Mouse (Mus musculus): ENCODE results near the gene Matn4. TPM values are rescaled to one million over a fixed set of nuclear protein-coding genes. Genes with fewer than 3 reads are reported as not detected.
A peak's percentile ranks its signal among the peaks of the same experiment; 100 is the strongest.

Gene Matn4
- polyA plus RNA-seq, 1 experiment from 2014 or later: 66.0 TPM

- no peaks in the 10 kb centered on the region for H3K9me3 ChIP-seq
- peak overlapping the region; percentile 76 for H3K4me3 ChIP-seq
- ATAC-seq (ENCODE audit: insufficient number of reproducible peaks, insufficient read depth, low FRiP score, low TSS enrichment, low read depth): peak; percentile 84
- no peaks in the 10 kb centered on the region; the same call in 1 of the 2 replicates for H3K36me3 ChIP-seq
- H3K27ac ChIP-seq: peak overlapping the region; percentile 85
- H3K9ac ChIP-seq: peak overlapping the region; percentile 89
- no peaks in the 10 kb centered on the region for H3K27me3 ChIP-seq
- WGBS: under 1% methylated on average over 26 of the region's 26 CpGs
- peaks cover 53% of the 10 kb centered on the region for H3K4me1 ChIP-seq
- peak overlapping the region; percentile 80 for H3K4me2 ChIP-seq
These were observed 38.1 kb upstream of the Matn4 start for GRCm38 (mm10) chr2:164443051-164443437.

- Histone ChIP-seq H3K36me3 (no peaks in the 10 kb centered on the region; the same call in 1 of the 2 replicates), H3K27me3 (no peaks in the 10 kb centered on the region), H3K9ac (peak overlapping the region; percentile 89), H3K4me2 (peak overlapping the region; percentile 80), H3K4me1 (peaks cover 58% of the 10 kb centered on the region), H3K27ac (peak overlapping the region; percentile 85), H3K4me3 (peak overlapping the region; percentile 76), H3K9me3 (no peaks in the 10 kb centered on the region)
- no peak for ATAC-seq (ENCODE audit: insufficient number of reproducible peaks, insufficient read depth, low FRiP score, low TSS enrichment, low read depth)
- 2% methylated on average over 29 of the region's 29 CpGs for WGBS
These were observed 37.5 kb upstream of the Matn4 start for GRCm38 (mm10) chr2:164442315-164443050.

- Histone ChIP-seq H3K4me2 (peak overlapping the region; percentile 80), H3K4me1 (peaks cover 64% of the 10 kb centered on the region), H3K27me3 (no peaks in the 10 kb centered on the region), H3K9me3 (no peaks in the 10 kb centered on the region), H3K9ac (peak overlapping the region; percentile 89), H3K36me3 (no peaks in the 10 kb centered on the region; the same call in 1 of the 2 replicates), H3K27ac (no peak overlapping the region), H3K4me3 (peak overlapping the region; percentile 76)
- 21% methylated on average over 7 of the region's 7 CpGs for WGBS
- no peak for ATAC-seq (ENCODE audit: insufficient number of reproducible peaks, insufficient read depth, low FRiP score, low TSS enrichment, low read depth)
These were observed 36.8 kb upstream of the Matn4 start for GRCm38 (mm10) chr2:164441731-164442130.

GRCm38 (mm10) chr2:164441155-164441554 lies 36.2 kb upstream of the Matn4 start:
- no peak overlapping the region for H3K27ac ChIP-seq

GRCm38 (mm10) chr2:164440314-164440713 lies 35.4 kb upstream of the Matn4 start:
- 0 out of 2 replicates have a peak overlapping the region, but pooled peaks have one; percentile 16 for H3K27ac ChIP-seq
- H3K27me3 ChIP-seq: no peaks in the 10 kb centered on the region
- H3K9me3 ChIP-seq: no peaks in the 10 kb centered on the region
- H3K4me2 ChIP-seq: peak overlapping the region; percentile 80
- no peak for ATAC-seq (ENCODE audit: insufficient number of reproducible peaks, insufficient read depth, low FRiP score, low TSS enrichment, low read depth)
- peaks cover 79% of the 10 kb centered on the region for H3K4me1 ChIP-seq
- H3K36me3 ChIP-seq: no peaks in the 10 kb centered on the region; the same call in 1 of the 2 replicates
- H3K9ac ChIP-seq: no peak overlapping the region
- no peak overlapping the region for H3K4me3 ChIP-seq
- 68% methylated on average over 5 of the region's 5 CpGs for WGBS

More at GRCm38 (mm10) chr2:164441155-164441554, 36.2 kb upstream of the Matn4 start:
- Histone ChIP-seq H3K4me3 (peak overlapping the region; percentile 76), H3K4me1 (peaks cover 70% of the 10 kb centered on the region), H3K36me3 (no peaks in the 10 kb centered on the region; the same call in 1 of the 2 replicates), H3K9me3 (no peaks in the 10 kb centered on the region), H3K9ac (peak overlapping the region; percentile 37; the same call in 1 of the 2 replicates), H3K4me2 (peak overlapping the region; percentile 80), H3K27me3 (no peaks in the 10 kb centered on the region)
- WGBS: 29% methylated on average over 8 of the region's 8 CpGs
- ATAC-seq (ENCODE audit: insufficient number of reproducible peaks, insufficient read depth, low FRiP score, low TSS enrichment, low read depth): no peak

GRCm38 (mm10) chr2:164439001-164439421 lies 34.1 kb upstream of the Matn4 start:
- Histone ChIP-seq H3K9me3 (no peaks in the 10 kb centered on the region), H3K36me3 (no peaks in the 10 kb centered on the region; the same call in 1 of the 2 replicates), H3K27ac (no peak overlapping the region), H3K4me2 (no peak overlapping the region), H3K4me1 (peaks cover 92% of the 10 kb centered on the region), H3K27me3 (no peaks in the 10 kb centered on the region), H3K9ac (no peak overlapping the region; the same call in 1 of the 2 replicates), H3K4me3 (no peak overlapping the region)
- 68% methylated on average over 3 of the region's 3 CpGs for WGBS
- no peak for ATAC-seq (ENCODE audit: insufficient number of reproducible peaks, insufficient read depth, low FRiP score, low TSS enrichment, low read depth)

- Histone ChIP-seq H3K4me1 (peaks cover 93% of the 10 kb centered on the region), H3K27me3 (no peaks in the 10 kb centered on the region), H3K27ac (no peak overlapping the region), H3K9me3 (no peaks in the 10 kb centered on the region), H3K4me2 (no peak overlapping the region; the same call in 1 of the 2 replicates), H3K4me3 (no peak overlapping the region), H3K9ac (no peak overlapping the region), H3K36me3 (no peaks in the 10 kb centered on the region; the same call in 1 of the 2 replicates)
- ATAC-seq (ENCODE audit: insufficient number of reproducible peaks, insufficient read depth, low FRiP score, low TSS enrichment, low read depth): no peak
- WGBS: 68% methylated on average over 8 of the region's 8 CpGs
These were observed 33.3 kb upstream of the Matn4 start for GRCm38 (mm10) chr2:164438257-164438656.

GRCm38 (mm10) chr2:164437710-164438109 lies 32.8 kb upstream of the Matn4 start:
- no peak overlapping the region for H3K4me2 ChIP-seq
- no peak overlapping the region for H3K27ac ChIP-seq
- WGBS: 59% methylated on average over 6 of the region's 6 CpGs
- H3K9ac ChIP-seq: no peak overlapping the region
- no peak overlapping the region for H3K4me3 ChIP-seq
- H3K36me3 ChIP-seq: no peaks in the 10 kb centered on the region; the same call in 1 of the 2 replicates
- no peaks in the 10 kb centered on the region for H3K9me3 ChIP-seq
- no peak for ATAC-seq (ENCODE audit: insufficient number of reproducible peaks, insufficient read depth, low FRiP score, low TSS enrichment, low read depth)
- peaks cover 95% of the 10 kb centered on the region for H3K4me1 ChIP-seq
- H3K27me3 ChIP-seq: no peaks in the 10 kb centered on the region

- H3K9ac ChIP-seq: peak overlapping the region; percentile 49
- 58% methylated on average over 3 of the region's 3 CpGs for WGBS
- H3K9me3 ChIP-seq: no peaks in the 10 kb centered on the region
- peaks cover 98% of the 10 kb centered on the region for H3K4me1 ChIP-seq
- no peak for ATAC-seq (ENCODE audit: insufficient number of reproducible peaks, insufficient read depth, low FRiP score, low TSS enrichment, low read depth)
- H3K4me2 ChIP-seq: peak overlapping the region; percentile 28; the same call in 1 of the 2 replicates
- H3K27ac ChIP-seq: peak overlapping the region; percentile 79
- H3K36me3 ChIP-seq: no peaks in the 10 kb centered on the region; the same call in 1 of the 2 replicates
- H3K27me3 ChIP-seq: no peaks in the 10 kb centered on the region
- H3K4me3 ChIP-seq: no peak overlapping the region
These were observed 32.0 kb upstream of the Matn4 start for GRCm38 (mm10) chr2:164436961-164437360.

GRCm38 (mm10) chr2:164436215-164436913 lies 31.4 kb upstream of the Matn4 start:
- no peak for ATAC-seq (ENCODE audit: insufficient number of reproducible peaks, insufficient read depth, low FRiP score, low TSS enrichment, low read depth)
- WGBS: 9% methylated on average over 8 of the region's 8 CpGs
- H3K9ac ChIP-seq: peak overlapping the region; percentile 49

GRCm38 (mm10) chr2:164435216-164436090 lies 30.5 kb upstream of the Matn4 start:
- no peaks in the 10 kb centered on the region for H3K9me3 ChIP-seq
- ATAC-seq (ENCODE audit: insufficient number of reproducible peaks, insufficient read depth, low FRiP score, low TSS enrichment, low read depth): no peak
- no peaks in the 10 kb centered on the region for H3K27me3 ChIP-seq
- no peak overlapping the region for H3K4me3 ChIP-seq
- peak overlapping the region; percentile 79; the same call in 1 of the 2 replicates for H3K27ac ChIP-seq
- H3K4me1 ChIP-seq: peaks cover 98% of the 10 kb centered on the region
- H3K36me3 ChIP-seq: no peaks in the 10 kb centered on the region; the same call in 1 of the 2 replicates
- peak overlapping the region; percentile 28 for H3K4me2 ChIP-seq
- WGBS: 21% methylated on average over 5 of the region's 5 CpGs
- H3K9ac ChIP-seq: no peak overlapping the region

More at GRCm38 (mm10) chr2:164436215-164436913, 31.4 kb upstream of the Matn4 start:
- H3K4me1 ChIP-seq: peaks cover 98% of the 10 kb centered on the region
- peak overlapping the region; percentile 79 for H3K27ac ChIP-seq
- H3K4me3 ChIP-seq: no peak overlapping the region
- H3K27me3 ChIP-seq: no peaks in the 10 kb centered on the region
- peak overlapping the region; percentile 28 for H3K4me2 ChIP-seq
- no peaks in the 10 kb centered on the region for H3K9me3 ChIP-seq
- no peaks in the 10 kb centered on the region; the same call in 1 of the 2 replicates for H3K36me3 ChIP-seq

All from embryonic facial prominence, embryonic 13.5 days (tissue).